Mouse (Mus musculus) G1E-ER4 (cell line): ENCODE measurements around the gene Igtp. TPM values are rescaled to one million over a fixed set of nuclear protein-coding genes. Genes with fewer than 3 reads are reported as not detected.

ENCODE experiments used
- GATA1 ChIP-seq: IDR thresholded peaks from one replicate; pipeline ENCODE4 v1.8.0; 2012; ENCODE audit warnings: low read length, inconsistent platforms
- polyA plus RNA-seq: library from polyadenylated mRNA; stranded (reverse); fragments of >175 nt; gene quantifications from 2 replicates; pipeline ENCODE4 v1.2.3, GENCODE M21; 2012

Igtp gene
- polyA plus RNA-seq, 1 experiment = 0.41 TPM

- no peak for TF ChIP-seq GATA1
Measured at GRCm38 (mm10) chr11:58238840-58239791, 39.8 kb downstream of the Igtp start.

DNA sequence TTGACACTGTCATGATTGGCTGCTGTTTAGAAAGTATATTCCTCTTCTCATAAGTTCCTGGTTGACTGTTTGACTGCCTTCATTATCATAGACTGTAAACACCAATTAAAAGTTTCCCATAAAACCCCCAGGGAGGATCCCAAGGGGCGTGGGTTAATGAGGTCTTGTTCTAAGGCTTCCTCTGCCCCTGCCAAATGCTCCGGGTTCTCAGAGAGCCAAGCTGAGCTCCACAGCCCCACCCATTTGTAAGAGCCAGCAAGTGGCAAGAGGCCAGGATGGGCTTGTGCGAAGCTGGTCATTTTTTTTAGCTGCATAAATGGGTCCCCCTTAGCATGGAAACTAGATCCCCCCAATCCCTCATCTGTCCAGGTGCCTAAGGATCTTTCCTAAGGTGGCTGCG is 47.9 kb downstream of the Igtp start:
- TF ChIP-seq GATA1 = no peak

- no peak for TF ChIP-seq GATA1
Measured at GRCm38 (mm10) chr11:58249203-58249981, 50.0 kb downstream of the Igtp start.

DNA sequence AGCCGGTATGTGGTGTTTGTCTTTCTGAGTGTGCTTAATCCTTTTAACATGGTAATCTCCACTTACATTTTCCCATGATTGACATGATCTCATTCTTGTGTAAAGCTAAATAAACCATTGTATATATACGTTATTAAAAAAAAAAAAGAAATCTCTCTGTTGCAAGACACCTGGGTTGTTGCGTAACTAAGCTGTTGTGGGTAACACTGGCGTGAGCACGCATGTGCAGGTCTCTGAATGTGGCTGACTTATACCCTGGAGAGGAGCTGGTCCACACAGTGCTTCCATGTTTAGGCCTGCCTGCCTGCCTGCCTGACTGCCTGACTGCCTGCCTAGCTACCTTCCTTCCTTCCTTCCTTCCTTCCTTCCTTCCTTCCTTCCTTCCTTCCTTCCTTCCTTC is 51.2 kb downstream of the Igtp start:
- TF ChIP-seq GATA1 = no peak

GRCm38 (mm10) chr11:58254411-58254810 is 55.1 kb downstream of the Igtp start:
- TF ChIP-seq GATA1 = no peak

Other genes starting within 250 kb of the Igtp start
- gene Larp1, start 190.5 kb upstream of the Igtp start, polyA plus RNA-seq = 118 and 122 TPM in 2 replicates
- not detected in 2 replicates for gene Gm12248, start 106.4 kb upstream of the Igtp start, polyA plus RNA-seq
- gene Cnot8, start 95.4 kb upstream of the Igtp start, polyA plus RNA-seq = 5.0 and 5.4 TPM in 2 replicates
- gene Gemin5, start 31.0 kb upstream of the Igtp start, polyA plus RNA-seq = 20.1 and 23.5 TPM in 2 replicates
- gene Mrpl22, start 27.9 kb upstream of the Igtp start, polyA plus RNA-seq = 17.1 and 27.0 TPM in 2 replicates
- gene Irgm2, start 62 bp downstream of the Igtp start, polyA plus RNA-seq = 0.11 and 0.19 TPM in 2 replicates
- gene 4930438A08Rik, start 75.2 kb downstream of the Igtp start, polyA plus RNA-seq = not detected in 2 replicates
- 17.2 and 21.2 TPM in 2 replicates for gene Zfp692, start 107.5 kb downstream of the Igtp start, polyA plus RNA-seq
- 10.1 and 10.8 TPM in 2 replicates for gene Zfp672, start 130.8 kb downstream of the Igtp start, polyA plus RNA-seq
- 29.4 and 33.7 TPM in 2 replicates for gene Sh3bp5l, start 131.2 kb downstream of the Igtp start, polyA plus RNA-seq
- gene Lypd8, start 179.5 kb downstream of the Igtp start, polyA plus RNA-seq = not detected in 2 replicates
- not detected in 2 replicates for gene 1810065E05Rik, start 221.6 kb downstream of the Igtp start, polyA plus RNA-seq
- gene Gm12253, start 233.0 kb downstream of the Igtp start, polyA plus RNA-seq = not detected in 2 replicates